Comparison of ENCODE assay signal across 16 mouse cellular contexts in genomic region chrX:136850300-136850699, GRCm38 (mm10). TPM values are rescaled to one million over a fixed set of nuclear protein-coding genes. Genes with fewer than 3 reads are reported as not detected.
DNase-seq lines count a peak whose midpoint lies in the region; ATAC-seq and TF ChIP-seq lines count a peak whose summit lies in the region.
"Had no signal": no experiment of that assay in that cellular context is flagged by ENCODE, and none has a peak within 500 bp of the region (broad histone marks: within the 10 kb centered on the region; RNA-seq: fewer than 3 reads in every experiment).

No protein-coding gene starts in this region.

- DNase-seq in forebrain, embryonic 14.5 days (ENCODE audit: low spot score), result peak; percentile 15
- no peak for DNase-seq in lung, postnatal 0 days (ENCODE audit: low spot score)
- DNase-seq in lung, postnatal 36 days, result no peak
- DNase-seq in NIH3T3 (ENCODE audit: low read depth), result peak; percentile 47
- DNase-seq in naive thymus-derived CD4-positive, alpha-beta T cell, adult 2 months (ENCODE audit: low read depth), result peak; percentile 7
- DNase-seq in Muller cell, postnatal 12 days (ENCODE audit: inconsistent ontology term), result no peak
- no peak for DNase-seq in thymus, postnatal 10 days (ENCODE audit: low spot score in 2 of 2)
- DNase-seq: adrenal gland, postnatal 14 days; cerebellum, adult 8-10 months; kidney, postnatal 25 days; right cerebral cortex, postnatal 25 days had no signal

- no peak overlapping the region for H3K27ac ChIP-seq in forebrain, embryonic 14.5 days (ENCODE audit: low read depth, low read length)
- no peak overlapping the region for H3K27ac ChIP-seq in forebrain, embryonic 15.5 days (replicated peaks)
- H3K27ac ChIP-seq in lung, postnatal 0 days (ENCODE audit: low read length), result no peak overlapping the region
- H3K27ac ChIP-seq: hindbrain, embryonic 12.5 days; liver, embryonic 15.5 days; neural tube, embryonic 12.5 days had no signal

- H3K27me3 ChIP-seq in forebrain, embryonic 14.5 days (replicated peaks; ENCODE audit: control insufficient read depth, insufficient read depth, low read length), result no peaks in the 10 kb centered on the region
- H3K27me3 ChIP-seq in forebrain, embryonic 15.5 days, result no peaks in the 10 kb centered on the region
- H3K27me3 ChIP-seq in lung, postnatal 0 days (replicated peaks; ENCODE audit: insufficient read depth, low read length), result no peaks in the 10 kb centered on the region
- H3K27me3 ChIP-seq: heart, embryonic 12.5 days; hindbrain, embryonic 12.5 days; liver, embryonic 15.5 days; neural tube, embryonic 12.5 days had no signal

- no peak for ATAC-seq in forebrain, embryonic 14.5 days
- no peak for ATAC-seq in forebrain, embryonic 15.5 days (replicated peaks)
- ATAC-seq in lung, postnatal 0 days, result no peak

- WGBS in forebrain, embryonic 14.5 days, result 24% methylated on average over 3 of the region's 3 CpGs
- 34% methylated on average over 3 of the region's 3 CpGs for WGBS in forebrain, embryonic 15.5 days
- WGBS in lung, postnatal 0 days, result 28% methylated on average over 3 of the region's 3 CpGs

- no peak for TF ChIP-seq EP300 in lung, postnatal 0 days (IDR thresholded peaks at IDR 0.05)

- H3K4me1 ChIP-seq in forebrain, embryonic 14.5 days (ENCODE audit: control insufficient read depth, insufficient read depth, low read length), result no peaks in the 10 kb centered on the region
- H3K4me1 ChIP-seq in forebrain, embryonic 15.5 days, result no peaks in the 10 kb centered on the region
- no peaks in the 10 kb centered on the region for H3K4me1 ChIP-seq in lung, postnatal 0 days (ENCODE audit: insufficient read depth, low read depth, low read length)
- H3K4me1 ChIP-seq: heart, embryonic 12.5 days; hindbrain, embryonic 12.5 days; liver, embryonic 15.5 days; neural tube, embryonic 12.5 days had no signal

- H3K4me2 ChIP-seq in forebrain, embryonic 14.5 days (ENCODE audit: low read length), result no peak overlapping the region
- H3K4me2 ChIP-seq in forebrain, embryonic 15.5 days (replicated peaks), result no peak overlapping the region
- no peak overlapping the region for H3K4me2 ChIP-seq in lung, postnatal 0 days (replicated peaks; ENCODE audit: low read depth, low read length)
- H3K4me2 ChIP-seq: heart, embryonic 12.5 days; hindbrain, embryonic 12.5 days; liver, embryonic 15.5 days; neural tube, embryonic 12.5 days had no signal

- no peaks in the 10 kb centered on the region for H3K36me3 ChIP-seq in forebrain, embryonic 14.5 days (ENCODE audit: control insufficient read depth, insufficient read depth, low read length)
- no peaks in the 10 kb centered on the region for H3K36me3 ChIP-seq in forebrain, embryonic 15.5 days
- H3K36me3 ChIP-seq in lung, postnatal 0 days (ENCODE audit: insufficient read depth, low read length), result no peaks in the 10 kb centered on the region
- H3K36me3 ChIP-seq: heart, embryonic 12.5 days; hindbrain, embryonic 12.5 days; liver, embryonic 15.5 days; neural tube, embryonic 12.5 days had no signal

- no peak overlapping the region for H3K9ac ChIP-seq in forebrain, embryonic 14.5 days (ENCODE audit: low read length)
- no peak overlapping the region for H3K9ac ChIP-seq in forebrain, embryonic 15.5 days (replicated peaks)
- H3K9ac ChIP-seq in lung, postnatal 0 days (replicated peaks; ENCODE audit: low read depth), result no peak overlapping the region
- H3K9ac ChIP-seq: heart, embryonic 12.5 days; hindbrain, embryonic 12.5 days; liver, embryonic 15.5 days; neural tube, embryonic 12.5 days had no signal

- TF ChIP-seq CTCF in lung, postnatal 0 days (IDR thresholded peaks at IDR 0.05), result peak; percentile 59

- H3K9me3 ChIP-seq in forebrain, embryonic 14.5 days (replicated peaks; ENCODE audit: control insufficient read depth, low read length), result no peaks in the 10 kb centered on the region
- no peaks in the 10 kb centered on the region for H3K9me3 ChIP-seq in forebrain, embryonic 15.5 days
- no peaks in the 10 kb centered on the region for H3K9me3 ChIP-seq in lung, postnatal 0 days (ENCODE audit: low read length)
- H3K9me3 ChIP-seq: heart, embryonic 12.5 days; hindbrain, embryonic 12.5 days; liver, embryonic 15.5 days; neural tube, embryonic 12.5 days had no signal

- H3K4me3 ChIP-seq in forebrain, embryonic 14.5 days (ENCODE audit: low read depth, low read length), result no peak overlapping the region
- H3K4me3 ChIP-seq in forebrain, embryonic 15.5 days, result no peak overlapping the region
- H3K4me3 ChIP-seq in lung, postnatal 0 days (ENCODE audit: low read depth, low read length), result no peak overlapping the region
- H3K4me3 ChIP-seq: heart, embryonic 12.5 days; hindbrain, embryonic 12.5 days; liver, embryonic 15.5 days; neural tube, embryonic 12.5 days had no signal

RNA-seq across cellular contexts. Expression of gene Rab9b, which starts 18.3 kb away (rescaled TPM):
- polyA plus RNA-seq in forebrain, embryonic 14.5 days (2014; fragmentation: Nextera tagmentation; extraction: Ambion mirVana), result 6.3 and 10.2 TPM in 2 replicates
- polyA plus RNA-seq in forebrain, embryonic 15.5 days (2015; fragmentation: Nextera tagmentation; extraction: Ambion mirVana), result 10.8 and 12.3 TPM in 2 replicates
- 0.02 and 0.04 TPM in 2 replicates for polyA plus RNA-seq in lung, postnatal 0 days (2015; fragmentation: Nextera tagmentation; extraction: Ambion mirVana)
- polyA plus RNA-seq: liver, embryonic 15.5 days had no signal

RNA-seq across cellular contexts. Expression of gene Plp1, which starts 27.8 kb away (rescaled TPM):
- 6.0 and 9.0 TPM in 2 replicates for polyA plus RNA-seq in forebrain, embryonic 14.5 days (2014; fragmentation: Nextera tagmentation; extraction: Ambion mirVana)
- 10.3 and 12.6 TPM in 2 replicates for polyA plus RNA-seq in forebrain, embryonic 15.5 days (2015; fragmentation: Nextera tagmentation; extraction: Ambion mirVana)
- polyA plus RNA-seq in lung, postnatal 0 days (2015; fragmentation: Nextera tagmentation; extraction: Ambion mirVana), result 0.84 and 1.6 TPM in 2 replicates

Comparison
In these comparisons a context has a peak if more than half of its experiments do, and no peak if none do; other contexts are left out.
1. DNase-seq: peak in forebrain, embryonic 14.5 days (single experiment), NIH3T3 (single experiment) and naive thymus-derived CD4-positive, alpha-beta T cell, adult 2 months (single experiment); none in lung, postnatal 0 days (single experiment), lung, postnatal 36 days (single experiment), Muller cell, postnatal 12 days (single experiment) and thymus, postnatal 10 days (0 of 2).